Mouse (Mus musculus) heart, postnatal 0 days (tissue): ENCODE measurements at regions not wholly inside any gene's neighbourhood (a gene's known extent, or its start where the extent isn't known, plus 50 kb on each side); places are given as distances from the start of the nearest gene placed in this dataset.

Experiments
- CTCF ChIP-seq: IDR thresholded peaks from 2 replicates; pipeline ENCODE4 v1.5.1; 2016; ENCODE audit warnings: antibody characterized with exemption, control low read depth, low read depth
- EP300 ChIP-seq: IDR thresholded peaks from 2 replicates; pipeline ENCODE4 v1.6.1; 2016; ENCODE audit warnings: antibody characterized with exemption, low read depth

DNA sequence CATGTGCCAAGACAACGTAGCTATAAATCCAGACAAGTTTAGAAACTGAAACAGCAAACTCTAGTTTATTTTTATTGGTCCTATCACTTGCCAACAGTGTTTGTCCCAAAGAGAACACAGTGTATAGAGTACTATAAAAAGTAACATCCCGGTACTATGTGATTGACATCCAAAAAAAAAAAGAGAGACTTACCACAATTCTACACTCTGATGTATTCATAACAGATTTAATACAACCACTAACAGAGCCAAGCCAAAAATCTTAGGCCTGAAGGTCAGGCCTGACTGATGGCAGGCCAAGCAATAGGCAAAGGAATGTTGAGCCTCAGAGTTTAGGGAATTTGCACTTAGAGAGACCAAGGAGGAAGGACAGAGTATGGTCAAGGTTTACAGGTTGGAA is 495.9 kb upstream of the Adamts5 start:
- TF ChIP-seq CTCF (no peak), EP300 (no peak)
